Mouse (Mus musculus) ES-E14 (cell line): ENCODE results near the gene Frat1.

Source experiments
- CHD2 ChIP-seq: IDR thresholded peaks from 2 replicates; pipeline ENCODE4 v1.6.1; 2014; ENCODE audit warnings: mild to moderate bottlenecking, low read depth, low read length, inconsistent platforms
- MAFK ChIP-seq: IDR thresholded peaks from 2 replicates; pipeline ENCODE4 v1.6.1; 2014; ENCODE audit warnings: mild to moderate bottlenecking, low read depth, low read length, inconsistent platforms; ENCODE audit not compliant: insufficient read depth

DNA sequence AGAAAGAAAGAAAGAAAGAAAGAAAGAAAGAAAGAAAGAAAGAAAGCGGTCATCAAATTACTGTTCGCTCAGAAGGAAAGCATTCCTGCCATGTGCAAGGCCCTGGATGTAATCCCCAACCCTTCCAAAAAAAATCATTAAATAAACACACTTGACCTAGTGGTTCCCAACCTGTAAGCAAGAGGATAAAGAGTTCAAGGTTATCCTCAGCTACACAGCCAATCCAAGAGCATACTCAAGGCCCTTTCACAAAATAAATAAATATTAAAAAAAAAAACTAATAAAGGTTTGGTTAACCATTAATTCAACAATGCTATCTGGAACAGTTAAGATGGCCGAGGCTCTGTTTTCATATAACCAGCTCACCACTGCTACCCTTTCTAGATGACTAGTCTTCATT lies 829 bp upstream of the Frat1 start:
- TF ChIP-seq CHD2 (no peak), MAFK (no peak)
